Mouse (Mus musculus) olfactory bulb, adult 2 months (tissue): ENCODE measurements around the gene RPS10-NUDT3.
A peak's percentile ranks its signal among the peaks of the same experiment; 100 is the strongest.

Source experiments
- CTCF ChIP-seq: fragments of 200-500 bp; IDR thresholded peaks from 2 replicates; pipeline ENCODE4 v1.5.1; 2012; ENCODE audit warnings: low read depth, mild to moderate bottlenecking, low read length, moderate library complexity; ENCODE audit not compliant: insufficient read depth
- POLR2A ChIP-seq: fragments of 200-500 bp; IDR thresholded peaks from 2 replicates; pipeline ENCODE4 v1.6.1; 2012; ENCODE audit warnings: mild to moderate bottlenecking, low read depth, low read length, moderate library complexity; ENCODE audit not compliant: insufficient read depth

GRCm38 (mm10) chr17:27564391-27565162, 70.4 kb downstream of the RPS10-NUDT3 start:
- no peak for TF ChIP-seq CTCF
- 0 out of 2 replicates have a peak, but pooled peaks have one; percentile 10 for TF ChIP-seq POLR2A
